Mouse (Mus musculus) hindbrain, embryonic 11.5 days (tissue): ENCODE measurements around the gene Pcyt1a. TPM values are rescaled to one million over a fixed set of nuclear protein-coding genes. Genes with fewer than 3 reads are reported as not detected.

Source experiments
- ATAC-seq: fragments of 200-750 bp; cut with Nextera tagmentation; 2 replicates; pipeline ENCODE4 v1.8.0; 2017; ENCODE audit warnings: mild to moderate bottlenecking, moderate TSS enrichment, moderate library complexity; ENCODE audit not compliant: low FRiP score
- DNase-seq: peaks from one replicate; pipeline ENCODE4 v3.0.0-alpha.2; 2015; ENCODE audit warnings: low spot score
- H3K27ac ChIP-seq: fragments of 300-500 bp; sonication (generic); 2 replicates; pipeline ENCODE4 v1.5.1; 2014; ENCODE audit warnings: mild to moderate bottlenecking, low read depth, low read length
- H3K27me3 ChIP-seq: fragments of 300-500 bp; sonication (generic); 2 replicates; pipeline ENCODE4 v1.6.1; 2014; ENCODE audit warnings: mild to moderate bottlenecking, low read length, moderate library complexity, mixed read lengths; ENCODE audit not compliant: control insufficient read depth, insufficient read depth
- H3K36me3 ChIP-seq: fragments of 300-500 bp; sonication (generic); 2 replicates; pipeline ENCODE4 v1.6.1; 2014; ENCODE audit warnings: mild to moderate bottlenecking, low read length, moderate library complexity, mixed read lengths; ENCODE audit not compliant: control insufficient read depth, insufficient read depth
- H3K4me1 ChIP-seq: fragments of 300-500 bp; sonication (generic); replicated peaks from 2 replicates; pipeline ENCODE4 v1.6.1; 2014; ENCODE audit warnings: low read length, mixed read lengths; ENCODE audit not compliant: control insufficient read depth, insufficient read depth
- H3K4me2 ChIP-seq: fragments of 300-500 bp; sonication (generic); replicated peaks from 2 replicates; pipeline ENCODE4 v1.6.1; 2014; ENCODE audit warnings: mild to moderate bottlenecking, low read depth, low read length
- H3K4me3 ChIP-seq: fragments of 300-500 bp; sonication (generic); 2 replicates; pipeline ENCODE4 v1.5.1; 2014; ENCODE audit warnings: low read depth, low read length
- H3K9ac ChIP-seq: fragments of 300-500 bp; sonication (generic); 2 replicates; pipeline ENCODE4 v1.6.1; 2014; ENCODE audit warnings: low read depth, low read length
- H3K9me3 ChIP-seq: fragments of 300-500 bp; sonication (generic); 2 replicates; pipeline ENCODE4 v1.6.1; 2016; ENCODE audit warnings: low read length; ENCODE audit not compliant: control insufficient read depth
- WGBS: fragments of 180-500 bp; shearing (Covaris S2); extraction: QIAGEN DNeasy Blood & Tissue Kit; methylation state at CpG from one replicate; pipeline ENCODE4 v1.1.7; 2014; 5-methylcytosine and 5-hydroxymethylcytosine counted together
- polyA plus RNA-seq: library from polyadenylated mRNA; unstranded; fragments of >200 nt; fragmentation: Nextera tagmentation; extraction: Ambion mirVana; gene quantifications from 2 replicates; pipeline ENCODE4 v1.2.1, GENCODE M21; 2014

Gene Pcyt1a
- polyA plus RNA-seq, 1 experiment from 2014 or later, result 41.8 TPM

- H3K9ac ChIP-seq, result no peak overlapping the region
- no peaks in the 10 kb centered on the region for H3K27me3 ChIP-seq
- H3K27ac ChIP-seq, result no peak overlapping the region
These were observed 32.5 kb upstream of the Pcyt1a start for GRCm38 (mm10) chr16:32398206-32398605.

GRCm38 (mm10) chr16:32400267-32400666 lies 30.5 kb upstream of the Pcyt1a start, which contains the start of gene Tm4sf19:
Gene Tm4sf19, plus strand, starts transcription at chr16:32400506.
- no peaks in the 10 kb centered on the region for H3K9me3 ChIP-seq
- no peak within 1 kb of the TSS for H3K4me3 ChIP-seq
- WGBS, result 79% methylated on average over 7 of the region's 7 CpGs
- ATAC-seq (no peak), DNase-seq (no peak)
- H3K27me3 ChIP-seq, result no peaks in the 10 kb centered on the region
- no peak within 1 kb of the TSS for H3K4me2 ChIP-seq
- no peaks in the 10 kb centered on the region for H3K36me3 ChIP-seq
- H3K27ac ChIP-seq, result no peak within 1 kb of the TSS
- H3K4me1 ChIP-seq, result no peaks in the 10 kb centered on the region
- no peak within 1 kb of the TSS for H3K9ac ChIP-seq

More at GRCm38 (mm10) chr16:32398206-32398605, 32.5 kb upstream of the Pcyt1a start:
- H3K4me1 ChIP-seq, result no peaks in the 10 kb centered on the region
- H3K4me2 ChIP-seq, result no peak overlapping the region
- DNase-seq, result no peak
- H3K36me3 ChIP-seq, result no peaks in the 10 kb centered on the region
- H3K9me3 ChIP-seq, result no peaks in the 10 kb centered on the region
- no peak for ATAC-seq
- WGBS, result 78% methylated on average over 3 of the region's 3 CpGs
- no peak overlapping the region for H3K4me3 ChIP-seq

GRCm38 (mm10) chr16:32401335-32401965 lies 29.3 kb upstream of the Pcyt1a start:
- DNase-seq (no peak), ATAC-seq (no peak)
- Histone ChIP-seq H3K4me3 (no peak overlapping the region), H3K9me3 (no peaks in the 10 kb centered on the region), H3K4me2 (no peak overlapping the region), H3K27ac (no peak overlapping the region), H3K36me3 (no peaks in the 10 kb centered on the region), H3K4me1 (no peaks in the 10 kb centered on the region), H3K9ac (no peak overlapping the region), H3K27me3 (no peaks in the 10 kb centered on the region)
- 82% methylated on average over 9 of the region's 9 CpGs for WGBS

- WGBS, result 96% methylated on average over 3 of the region's 3 CpGs
These were observed 27.9 kb upstream of the Pcyt1a start for GRCm38 (mm10) chr16:32402818-32403217.

GRCm38 (mm10) chr16:32405716-32406115 lies 25.0 kb upstream of the Pcyt1a start:
- no peaks in the 10 kb centered on the region for H3K9me3 ChIP-seq
- no peaks in the 10 kb centered on the region for H3K36me3 ChIP-seq
- no peak overlapping the region for H3K9ac ChIP-seq
- no peaks in the 10 kb centered on the region for H3K27me3 ChIP-seq
- DNase-seq, result no peak
- ATAC-seq, result no peak
- 95% methylated on average over 9 of the region's 9 CpGs for WGBS
- H3K4me2 ChIP-seq, result no peak overlapping the region
- no peak overlapping the region for H3K4me3 ChIP-seq
- no peaks in the 10 kb centered on the region for H3K4me1 ChIP-seq
- H3K27ac ChIP-seq, result no peak overlapping the region

More at GRCm38 (mm10) chr16:32402818-32403217, 27.9 kb upstream of the Pcyt1a start:
- DNase-seq (no peak), ATAC-seq (no peak)
- Histone ChIP-seq H3K36me3 (no peaks in the 10 kb centered on the region), H3K27me3 (no peaks in the 10 kb centered on the region), H3K4me1 (no peaks in the 10 kb centered on the region), H3K9ac (no peak overlapping the region), H3K4me3 (no peak overlapping the region), H3K4me2 (no peak overlapping the region), H3K27ac (no peak overlapping the region), H3K9me3 (no peaks in the 10 kb centered on the region)

GRCm38 (mm10) chr16:32406671-32407070 lies 24.1 kb upstream of the Pcyt1a start:
- DNase-seq (no peak), ATAC-seq (no peak)
- Histone ChIP-seq H3K4me3 (no peak overlapping the region), H3K9me3 (no peaks in the 10 kb centered on the region), H3K9ac (no peak overlapping the region), H3K36me3 (no peaks in the 10 kb centered on the region), H3K4me2 (no peak overlapping the region), H3K27me3 (no peaks in the 10 kb centered on the region), H3K27ac (no peak overlapping the region), H3K4me1 (no peaks in the 10 kb centered on the region)
- WGBS, result 69% methylated on average over 6 of the region's 6 CpGs

GRCm38 (mm10) chr16:32407730-32408129 lies 23.0 kb upstream of the Pcyt1a start:
- H3K36me3 ChIP-seq, result no peaks in the 10 kb centered on the region
- H3K4me3 ChIP-seq, result no peak overlapping the region
- no peak for ATAC-seq
- H3K9ac ChIP-seq, result no peak overlapping the region
- DNase-seq, result no peak
- 83% methylated on average over 10 of the region's 10 CpGs for WGBS
- H3K4me2 ChIP-seq, result no peak overlapping the region
- H3K27me3 ChIP-seq, result no peaks in the 10 kb centered on the region
- H3K9me3 ChIP-seq, result no peaks in the 10 kb centered on the region
- H3K4me1 ChIP-seq, result no peaks in the 10 kb centered on the region
- H3K27ac ChIP-seq, result no peak overlapping the region

GRCm38 (mm10) chr16:32417457-32417856 lies 13.3 kb upstream of the Pcyt1a start:
- Histone ChIP-seq H3K4me2 (no peak overlapping the region), H3K27me3 (no peaks in the 10 kb centered on the region), H3K9ac (no peak overlapping the region), H3K4me3 (no peak overlapping the region), H3K9me3 (no peaks in the 10 kb centered on the region), H3K36me3 (no peaks in the 10 kb centered on the region), H3K27ac (no peak overlapping the region), H3K4me1 (no peaks in the 10 kb centered on the region)
- WGBS, result 50% methylated on average over 1 of the region's 1 CpGs
- ATAC-seq, result no peak
- DNase-seq, result no peak
